Mouse (Mus musculus): ENCODE measurements around the gene Adam12. TPM values are rescaled to one million over a fixed set of nuclear protein-coding genes. Genes with fewer than 3 reads are reported as not detected.
A peak's percentile ranks its signal among the peaks of the same experiment; 100 is the strongest.

Adam12 gene
- total RNA-seq, 2 experiments from 2014 or later = 12.4 to 12.6 TPM

DNA sequence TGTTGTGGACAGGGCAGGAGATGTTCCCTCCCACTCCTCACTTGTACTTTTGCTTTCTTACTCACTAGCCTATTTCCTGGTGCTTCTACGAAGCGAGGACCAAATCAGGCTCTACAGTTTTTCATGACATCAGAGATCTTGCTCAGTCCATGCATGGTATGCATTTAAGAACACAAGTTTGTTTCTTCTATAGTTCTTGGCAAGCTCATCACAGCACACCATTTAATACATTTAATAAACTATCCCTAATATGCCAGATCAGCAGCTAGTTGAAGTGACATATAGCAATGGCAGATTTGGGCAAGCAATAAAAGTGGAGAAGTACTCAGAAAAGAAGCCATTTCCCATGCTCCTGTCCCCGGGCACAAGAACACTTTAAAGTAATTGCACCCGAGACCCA, 285.8 kb downstream of the Adam12 start:
- no peak for DNase-seq (ENCODE audit: low spot score in 2 of 2)

DNA sequence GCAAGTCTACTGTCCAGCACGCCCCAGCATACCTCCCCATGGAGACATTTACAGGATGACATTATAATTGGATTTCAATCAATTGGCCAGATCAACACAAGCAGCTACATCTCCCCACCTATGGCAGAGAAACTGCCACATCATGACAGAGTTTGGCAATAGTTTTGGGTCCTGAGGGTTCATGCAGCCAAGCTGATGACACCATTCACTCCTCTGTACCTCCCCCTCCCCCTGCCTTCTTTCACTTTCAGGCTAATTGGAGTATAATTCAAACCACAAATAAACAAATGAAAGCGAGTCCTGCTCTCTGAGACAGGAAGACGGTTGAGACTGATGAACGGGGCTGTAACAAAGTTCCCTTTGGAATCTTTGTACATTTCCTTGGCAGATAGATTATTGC, 291.5 kb downstream of the Adam12 start:
- DNase-seq (ENCODE audit: low spot score in 2 of 2) = no peak

DNA sequence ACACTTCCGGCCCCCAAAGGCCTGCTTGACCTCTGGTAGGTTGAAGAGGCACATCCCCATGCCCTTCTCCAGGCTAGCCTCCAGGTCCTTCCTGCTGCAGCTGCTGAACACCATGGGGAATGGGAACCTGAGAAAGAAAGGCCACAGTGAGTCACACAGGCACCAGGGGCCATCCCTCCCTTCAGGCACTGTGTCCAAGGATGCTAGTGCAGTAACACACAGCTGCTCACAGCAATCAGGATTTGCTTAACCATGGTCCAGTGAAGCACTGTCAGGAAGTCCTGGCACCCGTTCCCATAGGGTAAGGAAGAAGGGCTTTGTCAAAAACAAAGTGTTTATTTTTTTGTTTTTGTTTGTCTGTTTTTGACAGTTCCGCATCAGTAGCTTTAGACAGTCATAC, 294.5 kb downstream of the Adam12 start:
- no peak for DNase-seq (ENCODE audit: low spot score in 2 of 2)

DNA sequence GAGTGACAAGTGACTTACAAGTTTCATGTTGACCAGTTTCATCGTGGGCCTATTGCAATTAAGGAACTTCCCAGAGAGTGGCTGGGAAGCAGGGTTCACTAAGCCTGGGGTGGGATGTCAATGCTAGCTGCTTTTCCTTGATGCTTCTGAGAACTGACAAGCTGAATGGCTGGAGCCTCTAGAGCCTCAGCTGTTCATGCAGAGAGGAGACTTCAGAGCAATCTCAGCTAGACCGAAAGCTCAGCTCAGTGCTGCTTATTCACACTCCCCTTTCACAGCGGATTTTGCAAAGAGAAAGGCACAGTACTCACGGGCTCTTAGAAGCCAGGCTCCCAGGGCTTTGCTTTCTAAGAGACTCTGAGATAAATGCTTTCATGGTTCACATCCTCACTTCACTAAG, 295.6 kb downstream of the Adam12 start:
- DNase-seq (ENCODE audit: low spot score in 2 of 2) = no peak

DNA sequence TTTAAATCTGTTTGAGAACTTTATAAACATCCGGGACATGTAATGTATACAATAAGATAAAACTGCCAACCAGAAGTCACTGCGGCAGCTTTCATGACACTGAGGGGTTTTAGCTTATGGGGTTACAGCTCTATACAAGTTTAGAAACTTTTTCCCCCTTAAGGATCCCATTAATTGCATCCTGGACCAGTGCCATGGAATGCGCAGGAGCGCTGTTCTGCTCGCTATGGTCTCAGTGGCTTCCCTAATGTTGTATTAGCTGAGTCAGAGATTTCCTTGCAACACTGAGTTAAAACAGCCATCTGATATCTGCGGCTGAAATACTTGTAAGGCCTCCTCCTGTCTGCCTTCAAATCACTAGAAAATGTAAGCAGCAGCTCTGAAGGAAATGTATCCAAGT, 298.6 kb downstream of the Adam12 start:
- no peak for DNase-seq (ENCODE audit: low spot score in 2 of 2)

DNA sequence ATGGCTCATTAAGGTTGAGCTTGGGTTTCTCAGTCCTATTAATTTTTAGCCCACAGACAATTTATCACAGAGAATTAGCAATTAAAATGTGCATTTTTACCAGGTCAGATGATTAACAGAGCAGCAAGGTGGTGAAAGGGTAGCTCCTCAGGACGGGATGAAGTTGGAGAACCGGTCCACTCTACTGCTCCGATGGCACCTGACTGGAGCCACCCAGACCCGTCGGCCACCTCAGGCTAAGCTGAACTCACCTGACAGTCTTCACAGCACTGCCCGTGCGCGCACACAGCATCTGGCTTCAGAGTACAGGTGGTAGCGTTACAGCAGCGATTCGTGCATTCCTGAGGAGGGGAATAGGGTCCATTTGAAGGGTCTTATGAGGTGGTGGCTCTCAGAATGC, 300.5 kb downstream of the Adam12 start:
- DNase-seq (ENCODE audit: low spot score in 2 of 2) = no peak

DNA sequence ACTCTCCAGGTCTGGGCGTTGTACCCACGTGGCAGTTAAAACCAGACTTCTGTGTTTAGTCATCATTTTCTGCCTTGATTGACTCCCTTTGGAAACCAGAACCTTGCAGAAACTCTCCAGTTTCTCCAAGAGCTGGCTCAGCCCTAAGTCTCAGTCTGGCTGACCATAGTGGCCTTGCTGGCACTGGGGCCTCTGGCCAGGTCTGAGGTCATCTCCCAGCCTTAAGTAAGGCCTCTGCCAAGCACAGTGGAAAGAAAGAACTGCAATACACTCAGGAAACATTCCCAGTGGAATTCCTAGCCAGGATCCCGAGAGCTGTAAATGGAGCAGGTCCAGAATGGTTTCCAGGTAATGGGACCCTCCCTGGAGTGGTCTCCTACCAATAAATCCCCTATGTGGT, 303.0 kb downstream of the Adam12 start:
- no peak for DNase-seq (ENCODE audit: low spot score in 2 of 2)

DNA sequence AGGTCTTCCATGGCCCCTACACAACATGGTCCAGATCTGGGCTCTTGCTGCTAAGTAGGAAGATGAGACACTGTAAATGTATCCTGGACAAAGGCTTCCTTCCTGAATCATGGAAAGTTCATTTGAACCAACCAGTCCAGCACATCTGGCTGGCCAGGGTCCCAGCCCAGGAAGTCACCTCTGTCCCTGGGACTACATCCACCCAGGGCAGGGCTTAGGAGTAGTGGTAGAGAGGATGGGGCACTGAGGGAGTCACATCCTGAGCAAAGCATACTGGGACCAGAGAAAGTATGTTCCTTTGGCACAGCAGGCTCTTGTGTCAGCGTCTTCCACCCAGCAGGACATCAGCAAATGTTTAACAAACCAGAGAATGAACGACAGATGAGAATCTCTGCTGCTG, 306.2 kb downstream of the Adam12 start:
- no peak for DNase-seq (ENCODE audit: low spot score in 2 of 2)

DNA sequence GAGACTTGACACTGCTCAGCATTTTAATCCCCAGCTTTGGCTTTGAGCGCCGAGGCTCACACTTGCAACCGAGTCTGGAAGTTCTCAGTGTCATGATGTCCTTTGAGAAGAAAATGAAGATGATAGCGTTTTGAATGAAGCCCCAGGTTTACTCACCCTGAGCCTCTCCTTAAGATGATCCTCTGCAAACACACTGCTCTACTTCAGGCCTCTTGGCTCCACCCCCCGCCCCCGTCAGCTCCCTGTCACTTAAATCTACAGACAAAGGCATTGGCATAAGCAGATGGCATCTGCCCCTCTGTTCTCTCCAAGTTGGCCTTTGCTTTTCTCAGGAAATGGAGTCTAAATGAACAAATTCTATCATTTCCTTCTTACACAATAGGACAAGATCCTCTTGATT, 308.0 kb downstream of the Adam12 start:
- no peak for DNase-seq (ENCODE audit: low spot score in 2 of 2)

DNA sequence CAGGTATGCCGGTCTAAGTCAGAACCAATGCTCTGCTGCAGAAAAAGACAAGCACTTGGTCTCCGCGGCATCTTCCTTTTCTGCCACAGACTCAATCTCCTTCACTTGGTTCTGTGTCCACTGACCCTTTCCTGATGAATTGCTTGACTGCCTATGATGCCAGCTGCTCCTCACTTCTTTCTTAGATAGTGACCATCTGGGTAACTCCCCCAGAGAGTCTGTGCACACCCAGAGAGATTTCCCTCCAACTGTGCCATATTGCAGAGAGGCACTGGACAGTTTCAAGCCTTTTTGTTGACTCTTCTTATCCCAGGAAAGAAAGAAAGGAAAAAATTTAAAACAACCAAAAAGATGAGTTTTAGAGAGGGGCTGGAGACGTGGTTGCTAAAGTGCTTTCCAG, 310.7 kb downstream of the Adam12 start:
- no peak for DNase-seq (ENCODE audit: low spot score in 2 of 2)

DNA sequence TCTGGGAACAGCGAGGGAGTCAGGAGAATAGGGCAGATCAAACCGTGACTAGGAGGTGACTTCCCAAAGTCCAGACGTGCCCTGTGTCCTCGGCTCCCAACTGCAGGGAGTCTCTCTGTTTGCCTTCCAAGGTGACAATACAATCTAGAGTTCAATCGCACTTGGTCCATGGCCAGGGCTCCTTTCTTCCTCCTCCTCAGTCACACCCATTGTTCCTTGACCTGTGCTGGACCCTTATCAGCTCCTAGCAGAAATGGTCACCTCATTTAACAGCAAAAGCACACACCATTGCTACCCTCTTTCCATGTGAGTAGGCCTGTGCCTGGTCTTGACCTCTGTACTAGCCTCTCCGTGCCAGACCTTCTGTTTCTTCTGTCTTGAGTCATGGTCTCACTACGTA, 311.2 kb downstream of the Adam12 start:
- no peak for DNase-seq (ENCODE audit: low spot score in 2 of 2)

DNA sequence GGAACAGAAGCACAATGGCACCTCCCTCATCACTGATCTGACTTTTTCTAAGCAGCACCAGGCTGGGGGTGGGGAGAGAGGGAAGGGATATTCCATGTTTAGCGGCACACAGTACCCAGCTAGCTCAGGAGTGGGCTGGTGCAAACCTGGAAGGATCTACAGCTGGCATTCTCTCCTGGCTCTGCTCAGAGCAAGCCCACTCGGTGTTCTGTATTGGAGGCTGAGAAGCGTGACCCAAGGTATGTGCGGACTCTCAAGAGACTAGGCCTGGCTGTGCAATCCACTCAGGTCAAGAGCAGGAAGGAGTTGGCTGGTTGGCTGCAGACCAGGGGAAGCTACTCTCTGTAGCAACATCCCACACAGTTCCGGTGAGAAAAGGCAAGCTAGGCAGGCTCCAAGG, 312.0 kb downstream of the Adam12 start:
- peak in 1 of 2 experiments; percentile 34 for DNase-seq (ENCODE audit: low spot score in 2 of 2)

DNA sequence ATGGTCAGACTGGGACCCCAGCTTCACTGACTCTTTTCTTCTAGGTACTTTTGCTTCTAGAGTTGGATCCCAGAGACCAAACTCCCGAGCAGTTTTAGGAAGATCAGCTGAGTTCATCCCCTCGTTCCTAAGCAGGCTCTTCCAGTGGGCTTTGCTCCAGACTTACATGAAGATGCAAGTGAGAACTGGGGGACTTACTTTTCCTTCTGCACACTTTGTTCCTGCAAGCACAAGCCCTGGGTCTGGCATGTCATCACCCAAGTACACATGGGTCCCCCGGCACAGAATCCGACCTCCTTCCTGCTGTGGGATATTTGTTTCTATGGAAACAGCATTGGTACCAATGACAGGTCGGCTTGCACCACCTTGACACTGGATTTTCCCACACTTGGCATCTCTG, 312.6 kb downstream of the Adam12 start:
- no peak for DNase-seq (ENCODE audit: low spot score in 2 of 2)

DNA sequence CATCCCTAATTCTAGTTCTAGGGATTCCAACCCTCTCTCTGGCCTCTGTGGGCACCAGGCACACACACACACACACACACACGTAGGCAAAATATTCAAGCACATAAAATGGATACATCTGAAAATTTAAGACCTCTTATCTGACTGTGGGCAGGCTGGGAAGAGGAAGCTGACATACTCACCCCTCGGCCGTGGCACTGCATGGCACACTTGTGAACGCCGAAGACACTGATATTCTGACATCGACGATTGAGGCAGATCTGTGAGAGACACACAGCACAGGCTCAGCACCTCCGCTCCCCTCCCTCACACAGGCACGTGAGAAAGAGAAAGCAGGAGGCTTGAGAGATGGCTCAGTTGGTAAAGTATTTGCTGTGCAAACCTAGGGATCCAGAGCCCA, 315.7 kb downstream of the Adam12 start:
- DNase-seq (ENCODE audit: low spot score in 2 of 2) = no peak

DNA sequence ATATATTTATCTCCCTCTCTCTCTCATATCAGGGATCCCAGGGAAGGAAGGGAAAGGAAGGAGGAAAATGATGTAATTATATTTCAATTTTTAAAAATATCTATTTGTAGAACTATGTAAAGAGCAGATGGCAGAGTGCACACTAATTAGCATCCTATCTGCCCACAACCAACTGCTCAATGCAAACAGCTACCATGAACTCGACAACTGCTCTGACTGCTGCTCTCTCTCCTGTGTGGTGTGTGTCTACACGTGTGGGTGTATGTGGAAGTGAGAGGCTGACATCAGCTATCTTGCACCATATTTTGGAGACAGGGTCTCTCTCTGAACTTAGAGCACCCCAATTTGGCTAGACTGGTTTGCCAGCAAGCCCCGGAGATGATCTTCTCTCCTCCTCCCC, 320.1 kb downstream of the Adam12 start:
- peak in 1 of 2 experiments; percentile 81 for DNase-seq (ENCODE audit: low spot score in 2 of 2)

DNA sequence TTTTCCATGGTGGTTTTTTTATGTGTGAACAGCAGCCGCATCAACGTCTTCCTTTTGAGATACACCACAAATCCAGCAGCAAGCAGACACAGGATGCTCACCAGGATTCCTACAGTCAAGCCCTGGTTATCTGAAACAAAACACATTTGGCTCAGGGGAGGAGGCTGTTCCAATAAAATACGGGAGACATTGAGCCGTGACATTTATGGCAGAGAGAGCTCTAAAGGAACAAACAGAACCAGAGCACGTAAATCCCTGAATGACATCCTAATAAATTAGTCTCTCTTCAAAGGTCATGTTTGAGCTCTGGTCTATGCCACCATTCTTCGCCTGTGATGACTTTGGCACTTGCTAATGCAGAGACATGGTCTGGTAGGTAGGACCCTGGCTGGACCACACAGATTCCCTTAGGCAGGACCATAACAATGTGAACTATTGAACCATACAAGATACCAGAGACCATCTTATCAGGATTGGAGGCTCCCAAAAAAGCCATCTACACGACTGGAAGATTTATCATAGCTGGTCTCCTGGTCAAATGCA, 322.0 kb downstream of the Adam12 start:
- no peak for DNase-seq (ENCODE audit: low spot score in 2 of 2)

DNA sequence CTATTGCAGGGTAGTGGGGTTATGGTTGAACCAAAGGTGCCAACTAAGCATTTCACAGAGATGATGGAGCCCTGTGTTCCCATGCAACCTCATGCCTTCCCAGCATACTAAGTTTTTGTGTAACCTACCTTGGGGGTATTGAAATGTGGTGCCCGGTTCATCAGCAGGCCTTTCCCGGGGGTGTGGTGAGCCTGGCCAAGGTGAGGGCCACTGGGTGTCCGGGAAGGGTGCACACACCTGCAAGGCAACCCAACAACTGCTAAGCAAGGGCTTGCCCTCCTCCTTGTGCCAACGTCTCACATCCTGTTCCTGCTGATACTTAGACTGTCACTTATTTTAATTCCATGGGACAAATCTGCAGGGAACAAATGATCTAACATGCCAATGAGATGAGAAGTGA, 323.0 kb downstream of the Adam12 start:
- DNase-seq (ENCODE audit: low spot score in 2 of 2) = no peak

DNA sequence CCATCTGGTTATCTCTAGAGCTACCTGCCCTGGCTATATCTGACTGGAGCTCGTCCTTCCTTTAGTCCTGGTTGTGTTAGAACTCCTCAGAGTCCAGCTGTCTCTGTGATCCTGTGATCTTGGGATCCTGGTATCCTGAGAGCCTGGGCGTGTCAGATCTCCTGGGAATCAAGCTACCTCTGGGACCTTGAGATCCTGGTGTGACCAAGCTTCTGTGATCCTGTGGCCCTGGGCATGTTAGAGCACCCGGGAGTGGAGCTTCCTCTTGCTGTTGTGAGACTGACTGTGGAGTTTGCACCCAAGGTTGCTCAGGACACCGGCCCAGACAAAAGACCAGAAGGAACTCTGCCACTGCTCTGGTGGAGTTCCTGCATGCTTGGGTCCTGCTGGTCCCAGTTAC, 332.6 kb downstream of the Adam12 start:
- no peak for DNase-seq (ENCODE audit: low spot score in 2 of 2)

DNA sequence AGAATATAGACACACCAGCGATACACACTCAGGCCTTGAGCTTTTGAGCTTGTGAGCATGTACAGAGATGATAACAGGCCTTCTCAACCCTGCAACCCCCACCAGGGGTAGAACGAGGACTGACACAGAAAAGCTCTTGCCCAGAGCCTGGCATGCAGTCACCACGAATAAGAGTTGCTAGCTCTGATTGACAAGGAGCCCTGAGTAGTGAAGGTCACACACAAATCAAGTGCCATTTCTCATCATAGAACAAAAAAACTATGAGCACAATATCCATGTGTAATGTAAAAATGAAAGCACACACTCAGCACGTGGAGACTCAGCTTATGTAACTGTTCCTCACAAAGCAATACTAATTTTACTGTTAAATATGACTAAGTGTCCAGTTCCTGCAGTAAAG, 340.1 kb downstream of the Adam12 start:
- DNase-seq (ENCODE audit: low spot score in 2 of 2) = no peak

DNA sequence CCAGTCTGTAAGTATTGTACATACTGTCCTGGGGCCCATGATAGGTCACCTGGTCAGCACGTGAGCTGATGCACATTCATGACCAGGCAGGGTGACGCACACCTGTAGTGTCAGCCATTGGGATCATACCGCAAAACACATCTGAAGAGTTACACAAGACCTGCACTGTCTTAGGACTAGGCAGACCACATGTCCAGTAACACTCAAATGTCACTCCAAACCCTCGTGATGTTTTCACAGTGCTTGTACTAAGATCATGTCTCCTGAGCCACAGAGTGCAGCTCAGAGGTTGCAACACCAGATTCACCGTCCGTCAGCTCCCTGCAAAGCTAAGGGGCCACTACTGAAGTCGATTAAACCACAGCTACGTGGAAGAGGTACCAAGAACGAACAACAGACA, 340.6 kb downstream of the Adam12 start:
- no peak for DNase-seq (ENCODE audit: low spot score in 2 of 2)

DNA sequence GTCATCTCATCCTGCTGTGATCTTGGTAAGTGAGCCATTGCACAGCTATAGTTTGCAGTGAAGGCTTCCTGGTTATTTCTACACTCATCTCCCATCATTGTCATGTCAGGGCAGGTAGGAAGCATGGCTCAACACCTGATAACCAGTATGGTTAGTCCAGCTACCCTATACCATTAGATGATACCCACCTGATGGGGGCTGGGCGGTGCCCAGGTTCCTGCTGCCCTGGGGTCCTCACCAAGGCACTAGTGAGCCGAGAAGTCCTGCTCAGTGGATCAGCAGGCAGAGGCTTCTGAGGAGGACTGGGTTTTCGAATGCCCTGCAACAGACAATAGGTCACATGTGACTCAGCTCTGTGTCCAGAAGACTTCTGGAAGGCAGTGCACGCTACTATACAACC, 342.0 kb downstream of the Adam12 start:
- no peak for DNase-seq (ENCODE audit: low spot score in 2 of 2)

DNA sequence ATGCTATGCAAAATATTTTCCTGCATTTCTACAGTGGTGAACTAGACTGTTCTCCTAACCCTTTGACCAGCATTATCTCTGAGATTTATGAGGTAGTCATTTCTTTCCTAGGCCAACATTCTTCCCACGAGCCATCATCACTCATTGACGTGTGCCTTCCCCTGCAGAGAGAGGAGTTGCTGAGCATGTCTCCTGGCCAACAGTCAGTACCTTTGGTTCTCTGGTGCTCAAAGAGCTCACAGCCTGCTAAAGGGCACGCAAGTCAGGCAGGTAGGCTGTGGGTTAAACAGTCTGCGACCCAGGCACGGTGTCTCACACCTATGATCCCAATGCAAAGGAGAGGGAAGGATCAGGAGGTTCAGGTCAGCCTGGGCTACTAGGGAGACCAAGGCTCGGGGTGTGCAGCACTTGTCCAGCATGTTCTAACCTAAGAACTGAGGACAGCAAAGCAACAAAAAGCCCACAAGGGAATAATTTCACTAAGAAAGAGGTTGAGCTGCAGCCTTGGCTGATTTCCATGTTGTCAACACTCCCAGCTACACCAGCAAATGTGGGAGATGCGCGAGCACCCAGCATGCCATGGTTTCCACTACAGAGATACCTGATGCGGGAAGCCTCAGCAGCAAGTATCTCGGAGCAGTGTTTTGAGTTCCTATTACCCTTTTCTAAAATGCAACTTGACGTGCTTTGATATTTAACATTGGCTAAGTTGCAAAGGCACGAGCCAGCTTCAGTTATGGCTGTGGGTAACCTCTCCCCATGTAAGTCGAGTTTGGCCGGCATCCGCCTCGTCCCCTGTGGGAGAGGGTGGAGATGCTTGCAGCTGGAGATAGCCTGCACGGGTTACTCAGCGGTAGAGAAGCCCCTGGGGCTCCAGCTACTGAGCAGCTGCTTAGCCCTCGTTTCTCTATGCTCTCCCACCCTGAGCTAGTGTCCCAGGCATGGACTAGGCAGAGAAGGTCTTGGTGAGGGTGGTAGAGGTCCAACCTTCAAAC, 342.7 kb downstream of the Adam12 start:
- DNase-seq (ENCODE audit: low spot score in 2 of 2) = no peak
